Mouse (Mus musculus): ENCODE data around the gene Plekhh1. TPM values are rescaled to one million over a fixed set of nuclear protein-coding genes. Genes with fewer than 3 reads are reported as not detected.

Plekhh1 gene
- polyA plus RNA-seq, 1 experiment from 2014 or later = 5.6 TPM

DNA sequence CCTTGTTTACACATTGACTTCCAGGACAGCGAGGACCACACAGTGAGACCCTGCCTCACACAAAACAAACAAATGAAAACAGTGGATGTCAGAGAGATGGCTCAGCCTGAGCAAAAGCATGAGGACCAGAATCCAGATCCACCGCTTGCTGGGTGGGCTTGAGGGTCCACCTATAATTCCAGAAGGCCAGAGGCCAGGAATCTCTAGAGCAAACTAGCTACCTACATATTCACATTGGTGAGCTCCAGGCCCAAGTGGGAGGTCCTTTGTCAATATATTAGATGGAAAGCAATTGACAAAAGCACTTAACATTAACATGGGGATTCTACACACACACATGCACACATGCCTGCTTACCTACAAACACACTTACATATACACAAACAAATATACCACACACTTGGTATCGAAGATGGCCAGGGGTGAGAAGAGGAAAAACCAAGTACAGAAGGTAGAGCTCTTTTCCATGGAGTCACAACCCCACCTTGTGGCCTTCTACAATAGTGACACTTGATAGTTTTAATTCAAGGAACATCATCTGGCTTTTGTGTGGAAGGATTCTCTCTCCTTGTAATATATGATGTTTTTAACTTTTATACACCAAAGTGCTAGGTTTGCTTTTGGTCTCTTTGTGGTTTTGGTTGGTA, 68.3 kb downstream of the Plekhh1 start:
- no peaks in the 10 kb centered on the region for H3K27me3 ChIP-seq
- no peaks in the 10 kb centered on the region for H3K4me1 ChIP-seq
- 72% methylated on average over 3 of the region's 3 CpGs for WGBS
- H3K36me3 ChIP-seq (replicated peaks) = no peaks in the 10 kb centered on the region
- no peaks in the 10 kb centered on the region for H3K9me3 ChIP-seq
- no peak overlapping the region for H3K4me3 ChIP-seq (replicated peaks)
- no peak overlapping the region for H3K27ac ChIP-seq
- H3K4me2 ChIP-seq = no peak overlapping the region
- H3K9ac ChIP-seq = no peak overlapping the region
- no peak for ATAC-seq (ENCODE audit: low FRiP score)

- no peaks in the 10 kb centered on the region for H3K27me3 ChIP-seq
- no peak for ATAC-seq (ENCODE audit: low FRiP score)
- H3K36me3 ChIP-seq (replicated peaks) = no peaks in the 10 kb centered on the region
- 96% methylated on average over 3 of the region's 3 CpGs for WGBS
- H3K27ac ChIP-seq = no peak overlapping the region
- H3K4me1 ChIP-seq = no peaks in the 10 kb centered on the region
- no peaks in the 10 kb centered on the region for H3K9me3 ChIP-seq
- H3K4me2 ChIP-seq = no peak overlapping the region
- H3K9ac ChIP-seq = no peak overlapping the region
- H3K4me3 ChIP-seq (replicated peaks) = no peak overlapping the region
These were observed 74.8 kb downstream of the Plekhh1 start for GRCm38 (mm10) chr12:79103773-79104172.

DNA sequence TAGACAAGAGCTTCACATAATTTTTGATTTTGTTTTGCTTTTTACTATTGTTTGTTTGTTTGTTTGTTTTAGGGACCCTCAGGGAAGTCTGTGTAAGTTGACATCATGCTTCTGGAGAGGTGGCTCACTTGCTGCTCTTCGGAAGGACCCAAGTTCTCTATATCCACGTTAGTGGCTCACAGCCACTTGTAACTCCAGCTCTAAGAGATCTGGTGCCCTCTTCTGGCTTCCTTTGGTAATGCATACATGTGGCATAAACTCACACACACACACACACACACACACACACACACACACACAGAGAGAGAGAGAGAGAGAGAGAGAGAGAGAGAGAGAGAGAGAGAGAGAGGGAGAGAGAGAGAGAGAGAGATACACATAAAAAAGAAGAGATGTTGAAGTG, 75.6 kb downstream of the Plekhh1 start:
- H3K4me3 ChIP-seq (replicated peaks) = no peak overlapping the region
- no peaks in the 10 kb centered on the region for H3K4me1 ChIP-seq
- WGBS = 62% methylated on average over 2 of the region's 2 CpGs
- no peak overlapping the region for H3K9ac ChIP-seq
- H3K4me2 ChIP-seq = no peak overlapping the region
- no peaks in the 10 kb centered on the region for H3K36me3 ChIP-seq (replicated peaks)
- no peaks in the 10 kb centered on the region for H3K9me3 ChIP-seq
- no peak overlapping the region for H3K27ac ChIP-seq
- H3K27me3 ChIP-seq = no peaks in the 10 kb centered on the region
- no peak for ATAC-seq (ENCODE audit: low FRiP score)

DNA sequence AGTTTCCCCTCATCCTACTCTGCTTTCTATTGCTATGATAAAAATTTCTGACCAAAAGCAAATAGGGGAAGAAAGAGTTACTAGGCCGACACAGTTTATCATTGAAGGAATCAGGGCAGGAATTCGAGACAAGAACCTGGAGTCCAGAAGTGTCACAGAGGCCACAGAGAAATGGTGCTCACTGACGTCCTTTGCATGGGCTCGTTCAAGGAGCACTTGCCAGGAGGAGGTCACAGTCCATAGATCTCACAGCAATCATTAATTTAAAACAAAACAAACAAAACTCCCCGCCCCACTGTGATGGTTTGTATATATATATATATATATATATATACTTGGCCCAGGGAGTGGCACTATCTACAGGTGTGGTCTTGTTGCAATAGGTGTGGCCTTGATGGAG, 76.3 kb downstream of the Plekhh1 start:
- no peak for ATAC-seq (ENCODE audit: low FRiP score)
- H3K9ac ChIP-seq = no peak overlapping the region
- WGBS = 93% methylated on average over 5 of the region's 5 CpGs
- no peaks in the 10 kb centered on the region for H3K27me3 ChIP-seq
- H3K4me1 ChIP-seq = no peaks in the 10 kb centered on the region
- H3K4me2 ChIP-seq = no peak overlapping the region
- no peaks in the 10 kb centered on the region for H3K36me3 ChIP-seq (replicated peaks)
- no peak overlapping the region for H3K27ac ChIP-seq
- no peaks in the 10 kb centered on the region for H3K9me3 ChIP-seq
- no peak overlapping the region for H3K4me3 ChIP-seq (replicated peaks)

DNA sequence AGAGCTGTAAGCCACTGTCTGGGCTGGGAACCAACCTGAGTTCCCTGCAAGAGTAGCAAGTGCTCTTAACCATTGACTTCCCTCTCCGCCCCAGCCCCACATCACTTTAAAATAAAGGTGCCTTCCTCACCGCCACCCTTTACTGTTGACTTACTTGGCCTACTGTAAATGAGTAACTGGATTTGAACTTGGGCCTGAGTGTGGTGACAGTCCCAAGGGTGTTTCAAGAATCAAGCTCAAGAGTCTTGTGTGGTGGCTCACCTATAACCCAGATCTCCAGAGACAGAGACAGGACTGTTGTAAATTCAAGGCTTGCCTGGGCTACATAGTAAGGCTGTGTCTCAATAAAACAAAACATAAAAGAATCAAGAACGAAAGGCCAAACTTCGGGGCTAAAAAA, 90.0 kb downstream of the Plekhh1 start:
- Histone ChIP-seq H3K9me3 (no peaks in the 10 kb centered on the region), H3K36me3 (replicated peaks) (no peaks in the 10 kb centered on the region), H3K4me1 (no peaks in the 10 kb centered on the region), H3K9ac (no peak overlapping the region), H3K27me3 (no peaks in the 10 kb centered on the region), H3K27ac (no peak overlapping the region), H3K4me2 (no peak overlapping the region), H3K4me3 (replicated peaks) (no peak overlapping the region)
- no peak for ATAC-seq (ENCODE audit: low FRiP score)
- WGBS = 91% methylated on average over 4 of the region's 4 CpGs

DNA sequence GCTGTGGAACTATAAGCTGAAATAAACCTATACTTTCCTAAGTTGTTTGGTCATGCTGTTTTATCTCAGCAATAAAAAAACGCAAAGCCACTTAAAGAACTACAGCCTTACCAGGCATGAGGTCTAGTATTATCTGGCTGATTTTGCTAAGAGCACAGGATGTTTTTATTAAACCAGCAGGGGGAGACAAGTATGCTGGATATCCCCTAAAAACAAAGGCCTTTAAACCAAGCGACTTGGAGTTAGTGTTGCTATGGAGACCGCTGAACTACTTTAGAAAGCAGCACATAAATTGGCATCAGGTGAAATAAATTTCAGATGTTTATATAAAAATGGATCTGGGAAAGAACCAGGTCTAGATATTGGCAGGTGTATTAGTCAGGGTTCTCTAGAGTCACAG, 93.9 kb downstream of the Plekhh1 start:
- no peak for ATAC-seq (ENCODE audit: low FRiP score)

DNA sequence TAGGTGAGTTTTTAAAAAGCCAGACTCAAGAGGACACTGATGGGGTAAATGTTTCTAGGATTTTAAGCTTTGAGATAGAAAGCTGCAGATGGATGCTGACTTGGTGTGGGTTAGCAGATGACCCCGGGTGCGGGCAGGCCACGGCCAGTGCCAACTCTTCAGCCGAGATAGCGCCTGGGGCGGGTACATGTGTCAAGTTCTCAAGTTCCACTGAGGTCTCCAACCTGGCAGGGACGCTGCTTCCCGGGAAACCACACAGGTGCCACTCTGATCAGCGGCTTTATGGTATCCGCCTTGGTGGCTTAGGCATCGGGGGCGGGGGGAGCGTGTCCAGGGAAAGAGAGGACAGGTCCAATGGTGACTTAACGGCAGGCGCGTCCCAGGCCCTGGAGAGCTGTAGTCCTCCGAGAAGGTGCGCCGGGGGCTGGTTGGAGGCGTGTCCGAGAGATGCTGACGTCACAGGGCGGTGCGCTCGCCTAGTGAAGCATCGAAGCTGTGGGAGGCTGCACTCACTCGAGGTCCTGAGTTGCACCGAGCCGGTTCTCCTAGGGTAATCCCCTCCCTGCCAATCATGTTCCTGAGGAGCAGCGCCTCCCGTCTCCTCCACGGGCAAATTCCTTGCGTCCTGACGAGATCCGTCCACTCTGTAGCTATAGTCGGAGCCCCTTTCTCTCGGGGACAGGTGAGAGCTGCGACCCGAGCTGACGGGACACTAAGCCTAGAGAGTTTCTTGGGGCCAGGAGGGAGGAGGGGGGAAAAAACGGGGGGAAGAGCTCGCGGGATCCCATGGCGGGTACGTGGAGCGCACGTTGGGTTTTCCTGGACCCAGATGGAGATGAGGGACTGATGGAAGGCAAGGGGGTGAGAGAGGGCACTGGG, 101.6 kb downstream of the Plekhh1 start, which contains the start of gene Arg2:
Arg2 (plus strand) TSS at position 479 of the 879 bp plus-strand sequence.
- H3K9me3 ChIP-seq = no peaks in the 10 kb centered on the region
- under 1% methylated on average over 47 of the region's 47 CpGs for WGBS
- H3K4me3 ChIP-seq (replicated peaks) = peak within 1 kb of the TSS; percentile 48
- no peaks in the 10 kb centered on the region for H3K36me3 ChIP-seq (replicated peaks)
- H3K27ac ChIP-seq = no peak within 1 kb of the TSS
- H3K4me2 ChIP-seq = peak within 1 kb of the TSS; percentile 90
- H3K4me1 ChIP-seq = peaks cover 12% of the 10 kb centered on the region
- H3K27me3 ChIP-seq = peaks cover 42% of the 10 kb centered on the region
- ATAC-seq (ENCODE audit: low FRiP score) = peak; percentile 96
- H3K9ac ChIP-seq = peak within 1 kb of the TSS; percentile 47

More for the DNA sequence above, 93.9 kb downstream of the Plekhh1 start:
- 34% methylated on average over 3 of the region's 3 CpGs for WGBS
- Histone ChIP-seq H3K9me3 (no peaks in the 10 kb centered on the region), H3K27me3 (no peaks in the 10 kb centered on the region), H3K4me1 (no peaks in the 10 kb centered on the region), H3K4me2 (no peak overlapping the region), H3K9ac (no peak overlapping the region), H3K4me3 (replicated peaks) (no peak overlapping the region), H3K27ac (no peak overlapping the region), H3K36me3 (replicated peaks) (no peaks in the 10 kb centered on the region)

Other genes with a start within 250 kb of the Plekhh1 start
- 88.9 and 90.9 TPM in 2 replicates for gene Atp6v1d, start 167.5 kb upstream of the Plekhh1 start, polyA plus RNA-seq (2016; fragmentation: Nextera tagmentation; extraction: Ambion mirVana)
- 184 and 188 TPM in 2 replicates for gene Eif2s1, start 167.3 kb upstream of the Plekhh1 start, polyA plus RNA-seq (2016; fragmentation: Nextera tagmentation; extraction: Ambion mirVana)
- 1.9 and 2.7 TPM in 2 replicates for gene Plek2, start 122.2 kb upstream of the Plekhh1 start, polyA plus RNA-seq (2016; fragmentation: Nextera tagmentation; extraction: Ambion mirVana)
- gene Tmem229b, start 21.5 kb upstream of the Plekhh1 start, polyA plus RNA-seq (2016; fragmentation: Nextera tagmentation; extraction: Ambion mirVana) = 16.7 and 18.4 TPM in 2 replicates
- 28.7 and 29.9 TPM in 2 replicates for gene Pigh, start 60.5 kb downstream of the Plekhh1 start, polyA plus RNA-seq (2016; fragmentation: Nextera tagmentation; extraction: Ambion mirVana)
- 8.5 and 9.9 TPM in 2 replicates for gene Arg2, start 101.6 kb downstream of the Plekhh1 start, polyA plus RNA-seq (2016; fragmentation: Nextera tagmentation; extraction: Ambion mirVana)
- 108 and 109 TPM in 2 replicates for gene Vti1b, start 143.5 kb downstream of the Plekhh1 start, polyA plus RNA-seq (2016; fragmentation: Nextera tagmentation; extraction: Ambion mirVana)
- gene Rdh11, start 163.1 kb downstream of the Plekhh1 start, polyA plus RNA-seq (2016; fragmentation: Nextera tagmentation; extraction: Ambion mirVana) = 23.7 and 25.2 TPM in 2 replicates
- gene Rdh12, start 179.8 kb downstream of the Plekhh1 start, polyA plus RNA-seq (2016; fragmentation: Nextera tagmentation; extraction: Ambion mirVana) = 1.4 and 1.5 TPM in 2 replicates

All from forebrain, embryonic 12.5 days (tissue).